Comparison of ENCODE assay signal across 8 mouse cellular contexts in genomic region chr17:87570676-87571344, GRCm38 (mm10).
DNase-seq lines count a peak whose midpoint lies in the region; ATAC-seq and TF ChIP-seq lines count a peak whose summit lies in the region.

No protein-coding gene starts in this region.

- H3K9me3 ChIP-seq in heart, embryonic 16.5 days (replicated peaks; ENCODE audit: control insufficient read depth, low read length), result no peaks in the 10 kb centered on the region
- H3K9me3 ChIP-seq in hindbrain, embryonic 16.5 days (ENCODE audit: control insufficient read depth, low read length), result no peaks in the 10 kb centered on the region
- no peaks in the 10 kb centered on the region for H3K9me3 ChIP-seq in midbrain, embryonic 16.5 days (replicated peaks; ENCODE audit: control insufficient read depth, low read length, poor library complexity, severe bottlenecking)

- no peak overlapping the region for H3K27ac ChIP-seq in heart, embryonic 16.5 days (ENCODE audit: low read length)
- peak overlapping the region; percentile 64 for H3K27ac ChIP-seq in hindbrain, embryonic 16.5 days (ENCODE audit: low read depth, low read length)
- no peak overlapping the region for H3K27ac ChIP-seq in midbrain, embryonic 16.5 days (ENCODE audit: low read length)
- H3K27ac ChIP-seq in thymus, adult 2 months (ENCODE audit: control insufficient read depth, insufficient read depth, low read length), result no peak overlapping the region

- 52% methylated on average over 18 of the region's 18 CpGs for WGBS in heart, embryonic 16.5 days
- WGBS in hindbrain, embryonic 16.5 days, result 34% methylated on average over 18 of the region's 18 CpGs
- 38% methylated on average over 18 of the region's 18 CpGs for WGBS in midbrain, embryonic 16.5 days
- 94% methylated on average over 18 of the region's 18 CpGs for WGBS in thymus, adult 2 months

- TF ChIP-seq CTCF in thymus, adult 2 months (IDR thresholded peaks at IDR 0.05; ENCODE audit: borderline replicate concordance, control insufficient read depth, extremely low read depth, insufficient read depth, low read length, poor library complexity), result no peak

- DNase-seq in heart, postnatal 25 days (ENCODE audit: low spot score), result no peak
- DNase-seq in cerebellum, postnatal 14 days, result peak; percentile 27 to 32
- no peak for DNase-seq in thymus, adult 2 months
- DNase-seq in ovary, adult 18-20 months (ENCODE audit: low spot score), result no peak

- no peaks in the 10 kb centered on the region for H3K27me3 ChIP-seq in heart, embryonic 16.5 days (ENCODE audit: control insufficient read depth, insufficient read depth, low read length)
- no peaks in the 10 kb centered on the region for H3K27me3 ChIP-seq in hindbrain, embryonic 16.5 days (replicated peaks; ENCODE audit: control insufficient read depth, insufficient read depth, low read length)
- no peaks in the 10 kb centered on the region for H3K27me3 ChIP-seq in midbrain, embryonic 16.5 days (ENCODE audit: control insufficient read depth, insufficient read depth, low read depth, low read length)
- H3K27me3 ChIP-seq in thymus, adult 2 months (ENCODE audit: control insufficient read depth, insufficient read depth, low read length), result no peaks in the 10 kb centered on the region

- peaks cover 3% of the 10 kb centered on the region for H3K4me1 ChIP-seq in heart, embryonic 16.5 days (ENCODE audit: control insufficient read depth, insufficient read depth, low read length)
- H3K4me1 ChIP-seq in hindbrain, embryonic 16.5 days (ENCODE audit: control insufficient read depth, insufficient read depth, low read depth, low read length), result peaks cover 6% of the 10 kb centered on the region
- H3K4me1 ChIP-seq in midbrain, embryonic 16.5 days (ENCODE audit: control insufficient read depth, insufficient read depth, low read length), result peaks cover 7% of the 10 kb centered on the region; the same call in 1 of the 2 replicates
- H3K4me1 ChIP-seq in thymus, adult 2 months (replicated peaks; ENCODE audit: control insufficient read depth, insufficient read depth, low read length), result no peaks in the 10 kb centered on the region

- peak overlapping the region; percentile 49 for H3K9ac ChIP-seq in heart, embryonic 16.5 days (ENCODE audit: low read length)
- H3K9ac ChIP-seq in hindbrain, embryonic 16.5 days (ENCODE audit: low read depth, low read length), result peak overlapping the region; percentile 17; the same call in 1 of the 2 replicates
- peak overlapping the region; percentile 53; the same call in 1 of the 2 replicates for H3K9ac ChIP-seq in midbrain, embryonic 16.5 days (ENCODE audit: low read depth, low read length)

- intact Hi-C loops in heart, postnatal 25 days (cut with DNase I), result loop anchor here (1.0 to 5.0 kb wide), 4 partner anchors 34 to 534 kb away; partner anchors contain the start of gene Calm2

- no peak for TF ChIP-seq POLR2A in thymus, adult 2 months (IDR thresholded peaks at IDR 0.05; ENCODE audit: control insufficient read depth, extremely low read depth, insufficient read depth, low read length, poor library complexity)

- peak overlapping the region; percentile 68 for H3K4me2 ChIP-seq in heart, embryonic 16.5 days (ENCODE audit: low read depth, low read length)
- H3K4me2 ChIP-seq in hindbrain, embryonic 16.5 days (ENCODE audit: low read length), result peak overlapping the region; percentile 54
- H3K4me2 ChIP-seq in midbrain, embryonic 16.5 days (ENCODE audit: low read length), result peak overlapping the region; percentile 49

- ATAC-seq in heart, embryonic 16.5 days (replicated peaks; ENCODE audit: extremely low read depth, insufficient read depth, low FRiP score), result no peak; the same call in 1 of the 2 replicates
- peak; percentile 66 for ATAC-seq in hindbrain, embryonic 16.5 days
- peak; percentile 49 for ATAC-seq in midbrain, embryonic 16.5 days
- no peak for ATAC-seq in erythroblast, adult 5-6 weeks (replicated peaks; ENCODE audit: low FRiP score, poor library complexity, severe bottlenecking)

- no peaks in the 10 kb centered on the region for H3K36me3 ChIP-seq in heart, embryonic 16.5 days (ENCODE audit: control insufficient read depth, insufficient read depth)
- H3K36me3 ChIP-seq in hindbrain, embryonic 16.5 days (ENCODE audit: control insufficient read depth, insufficient read depth, low read length), result no peaks in the 10 kb centered on the region
- H3K36me3 ChIP-seq in midbrain, embryonic 16.5 days (ENCODE audit: control insufficient read depth, insufficient read depth, low read length), result no peaks in the 10 kb centered on the region
- no peaks in the 10 kb centered on the region for H3K36me3 ChIP-seq in thymus, adult 2 months (ENCODE audit: control insufficient read depth, insufficient read depth, low read length)

- H3K4me3 ChIP-seq in heart, embryonic 16.5 days (ENCODE audit: low read length), result no peak overlapping the region
- no peak overlapping the region for H3K4me3 ChIP-seq in hindbrain, embryonic 16.5 days (ENCODE audit: low read length)
- H3K4me3 ChIP-seq in midbrain, embryonic 16.5 days (ENCODE audit: low read depth, low read length), result no peak overlapping the region
- no peak overlapping the region for H3K4me3 ChIP-seq in thymus, adult 2 months (ENCODE audit: control insufficient read depth, insufficient read depth, low read length)

Comparison
In these comparisons a context has a peak if more than half of its experiments do, and no peak if none do; other contexts are left out.
1. ATAC-seq: peak in hindbrain, embryonic 16.5 days (single experiment) and midbrain, embryonic 16.5 days (single experiment); none in heart, embryonic 16.5 days (single experiment) and erythroblast, adult 5-6 weeks (single experiment).
2. DNase-seq: peak in cerebellum, postnatal 14 days (2 of 2); none in heart, postnatal 25 days (single experiment), thymus, adult 2 months (single experiment) and ovary, adult 18-20 months (single experiment).
3. Peak in every context shown above with its lines, with median percentiles within 50 percentile points of each other: H3K4me2 ChIP-seq and H3K9ac ChIP-seq.